Mouse (Mus musculus) lung, adult 18-20 months (tissue): Measurements from ENCODE around the gene Khsrp.

ENCODE experiments used
- DNase-seq, 2 experiments: peaks; one replicate each; pipeline ENCODE4 v3.0.0; 2022; ENCODE audit warnings: mixed read lengths in 2 of 2

Khsrp gene

DNA sequence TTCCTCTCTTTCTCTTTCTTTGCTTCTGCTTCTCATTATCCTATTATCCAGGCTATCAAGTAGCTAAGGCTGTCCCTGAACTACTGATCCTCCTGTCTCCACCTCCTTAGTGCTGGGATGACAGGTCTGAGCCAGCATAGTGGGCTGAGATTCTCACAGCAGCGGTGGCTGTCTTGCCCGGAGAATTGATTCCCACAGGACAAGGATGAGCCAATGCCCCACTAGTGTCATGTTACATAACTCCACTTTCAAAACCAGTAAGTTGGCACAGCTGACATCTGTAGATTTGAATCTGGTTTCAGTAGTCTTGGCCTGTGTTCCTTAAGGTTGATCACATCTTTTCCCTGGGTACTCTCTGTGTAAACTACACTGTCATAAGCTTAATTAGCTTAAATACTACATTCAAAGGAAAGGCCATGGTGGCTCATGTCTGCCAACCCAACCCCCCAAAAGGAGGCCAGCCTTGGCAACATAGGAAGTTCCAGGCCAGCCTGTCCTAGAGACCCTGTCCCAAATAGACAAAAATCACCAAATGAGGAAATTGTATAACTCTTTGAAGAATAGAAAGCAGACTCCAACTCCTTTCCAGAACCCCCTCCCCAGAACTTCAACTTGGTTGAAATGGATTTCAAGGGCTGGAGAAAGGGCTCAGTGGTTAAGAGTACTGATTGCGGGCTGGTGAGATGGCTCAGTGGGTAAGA lies 45.1 kb downstream of the Khsrp start:
- DNase-seq: no peak

DNA sequence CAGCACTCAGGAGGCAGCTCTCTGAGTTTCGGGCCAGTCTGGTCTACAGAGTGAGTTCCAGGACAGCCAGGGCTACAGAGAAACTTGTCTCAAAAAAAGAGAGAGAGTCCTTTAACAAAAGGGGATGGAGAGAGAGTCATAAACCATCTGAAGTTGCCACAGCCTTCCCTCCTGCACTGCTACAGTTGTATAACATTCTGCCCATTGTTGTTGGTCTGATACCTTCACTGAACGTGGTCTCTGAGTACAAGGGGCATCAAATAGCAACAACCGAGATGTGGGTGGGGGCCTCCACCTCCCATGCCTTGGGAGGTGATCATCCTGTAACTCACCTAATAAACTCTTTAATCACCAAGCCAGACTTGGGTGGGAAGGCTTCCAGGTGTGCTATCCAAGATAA lies 45.7 kb downstream of the Khsrp start:
- DNase-seq: no peak

DNA sequence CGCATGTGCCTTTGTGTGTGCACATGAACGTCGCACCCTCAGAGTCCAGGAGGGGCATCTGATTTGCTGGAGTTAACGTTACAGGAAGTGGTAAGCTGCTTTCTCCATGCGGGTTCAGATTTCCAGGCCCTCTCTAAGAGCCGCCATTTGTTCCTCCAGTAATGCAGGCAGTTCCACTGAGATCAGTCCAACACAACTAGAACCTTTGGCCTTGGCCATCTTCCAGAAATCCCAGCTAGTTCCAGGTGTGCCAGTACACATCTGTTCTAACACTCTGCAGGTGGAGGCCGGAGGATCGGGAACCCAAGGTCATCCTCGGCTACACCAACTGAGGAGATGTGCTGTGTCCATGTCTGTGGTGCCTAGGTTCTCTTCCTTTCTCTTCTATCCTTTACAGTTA lies 46.4 kb downstream of the Khsrp start:
- DNase-seq: no peak

DNA sequence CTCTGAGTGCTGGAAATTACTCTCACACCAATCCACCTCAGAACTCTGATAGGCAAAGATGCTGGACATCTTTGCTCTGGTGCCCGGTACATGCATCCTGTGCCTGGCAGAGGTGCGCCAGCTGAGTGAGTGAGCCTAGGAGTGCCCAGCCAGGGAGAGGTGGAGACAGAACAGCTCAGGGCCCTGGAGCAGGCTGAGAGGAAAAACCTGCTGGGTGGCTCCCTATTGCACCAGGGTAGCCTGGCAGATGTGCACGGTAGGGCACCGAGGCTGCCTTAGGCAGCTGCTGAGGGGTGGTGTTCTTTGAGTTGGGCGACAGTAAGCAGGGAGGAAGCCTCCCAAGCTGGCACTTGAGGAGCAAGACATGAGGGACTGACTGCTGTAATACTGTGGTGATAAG lies 49.3 kb downstream of the Khsrp start, which contains the start of gene Acer1:
Gene Acer1, minus strand, starts transcription at position 114 of the 400 bp plus-strand sequence.
- DNase-seq: no peak

DNA sequence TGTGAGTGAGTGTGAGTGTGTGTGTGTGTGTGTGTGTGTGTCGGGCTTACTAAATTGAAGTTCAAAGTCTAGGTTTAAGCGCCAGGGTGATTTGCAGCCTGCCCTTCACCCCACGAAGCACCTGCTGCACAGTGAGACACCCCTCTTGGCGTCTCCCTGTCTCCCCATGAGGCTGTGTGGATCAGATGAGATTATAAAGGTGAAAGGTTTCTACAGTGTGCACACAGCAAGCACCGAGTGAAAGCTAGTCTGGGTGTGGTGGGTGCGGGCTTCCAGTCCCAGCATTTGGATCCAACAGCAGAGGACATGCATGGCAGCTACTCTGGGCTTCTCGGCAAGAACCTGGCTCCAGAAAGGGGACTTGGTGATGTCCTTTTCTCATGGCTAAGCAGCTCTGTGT lies 50.3 kb downstream of the Khsrp start:
- DNase-seq: no peak

DNA sequence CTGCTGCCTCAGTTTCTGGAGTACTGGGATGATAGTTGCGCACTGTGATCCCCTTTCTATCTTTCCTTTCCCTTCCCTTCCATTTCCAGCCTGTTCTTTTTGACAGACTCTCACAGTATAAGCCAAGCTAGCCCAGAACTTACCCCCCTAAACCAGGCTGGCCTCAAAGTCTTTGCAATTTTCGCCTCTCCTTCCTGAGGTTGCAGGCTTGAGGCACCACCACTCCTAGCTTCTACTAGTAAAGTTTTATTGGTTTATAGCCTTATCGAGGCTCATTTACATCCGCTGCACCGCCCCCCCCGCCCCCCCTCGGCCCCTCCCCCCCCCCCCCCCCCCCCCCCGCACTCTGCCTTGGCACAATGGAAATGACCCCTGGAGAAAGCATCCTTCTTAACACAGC lies 51.8 kb downstream of the Khsrp start:
- no peak for DNase-seq

DNA sequence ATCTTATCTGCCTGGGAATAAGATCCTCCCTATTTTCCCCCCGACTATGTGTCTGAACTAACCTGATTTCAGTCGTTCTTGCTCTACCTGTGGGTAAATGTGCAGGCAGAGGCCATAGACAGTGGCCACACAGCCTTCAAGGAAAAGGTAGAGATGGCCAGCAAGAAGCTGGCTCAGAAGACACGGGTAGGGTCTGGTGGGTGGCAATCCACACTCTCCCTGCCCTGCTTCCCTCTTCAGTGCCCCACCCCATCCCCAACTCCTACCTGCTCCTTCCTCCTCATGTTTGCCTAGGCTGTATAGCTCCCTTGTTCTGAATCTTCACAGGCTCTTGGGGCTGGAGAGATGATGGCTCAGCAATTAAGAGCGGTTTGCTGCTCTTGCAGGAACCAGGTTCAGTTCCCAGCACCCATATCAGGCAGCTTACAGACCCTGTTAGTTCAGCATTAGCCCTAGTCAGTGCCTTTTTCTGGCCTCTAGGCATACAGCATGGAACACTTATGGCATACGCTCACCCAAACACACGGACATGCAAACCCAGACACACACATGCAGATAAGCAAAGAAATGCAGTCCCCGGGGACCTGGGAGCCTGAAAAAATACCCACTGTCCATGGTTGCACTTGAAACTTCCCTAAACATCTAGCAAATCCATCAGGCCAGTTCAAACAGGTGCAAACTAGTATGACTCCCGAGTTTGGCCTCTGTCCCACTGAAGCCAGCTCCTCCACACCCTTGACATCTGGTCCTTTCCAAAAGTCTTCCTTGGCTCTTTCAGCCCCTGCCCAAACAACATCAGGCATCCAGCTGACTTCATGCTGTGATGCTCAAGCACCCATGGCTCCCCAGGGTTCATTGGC lies 54.6 kb downstream of the Khsrp start:
- no peak for DNase-seq

DNA sequence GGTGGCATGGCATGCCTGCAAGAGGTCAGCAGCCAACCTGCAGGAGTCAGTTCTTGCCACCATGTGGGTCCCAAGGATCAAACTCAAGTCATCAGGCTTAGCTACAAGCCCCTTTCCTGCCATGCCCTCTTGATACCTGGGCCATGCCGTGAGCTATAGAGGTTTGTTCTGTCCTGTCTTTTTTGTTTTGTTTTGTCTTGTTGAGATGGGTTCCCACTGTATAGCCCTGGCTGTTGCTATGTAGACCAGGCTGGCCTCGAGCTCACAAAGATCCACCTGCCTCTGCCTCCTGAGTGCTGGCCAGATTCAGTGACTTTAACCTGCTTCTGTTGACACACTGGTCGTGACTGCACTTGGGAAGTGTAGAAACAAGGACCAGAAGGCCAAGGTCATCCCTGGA lies 55.9 kb downstream of the Khsrp start:
- no peak for DNase-seq

DNA sequence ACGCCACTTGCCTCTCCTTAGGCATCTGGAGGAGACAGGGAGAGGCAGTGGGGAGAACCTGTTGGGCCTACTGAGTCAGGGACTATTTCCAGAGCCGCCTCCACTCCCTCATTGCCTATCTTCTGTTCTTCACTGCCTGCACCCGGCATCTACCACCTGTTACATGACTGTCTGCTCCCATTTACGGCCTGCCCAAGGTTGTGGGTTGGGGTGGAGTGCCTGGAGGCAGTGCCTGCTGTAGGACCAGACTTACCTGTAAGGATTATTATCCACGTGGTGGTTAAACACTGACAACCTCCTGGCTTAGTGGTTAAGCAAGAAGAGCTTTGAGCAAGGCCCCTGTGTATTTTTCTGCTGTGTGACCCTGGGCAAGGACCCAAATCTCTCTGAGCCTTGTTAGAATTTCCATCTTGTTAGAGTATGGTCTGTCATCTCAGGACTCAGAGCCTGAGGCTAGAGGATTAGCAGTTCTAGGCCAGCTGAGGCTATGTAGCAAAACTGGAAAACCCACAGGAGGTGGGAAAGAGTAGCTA lies 56.5 kb downstream of the Khsrp start:
- no peak for DNase-seq

DNA sequence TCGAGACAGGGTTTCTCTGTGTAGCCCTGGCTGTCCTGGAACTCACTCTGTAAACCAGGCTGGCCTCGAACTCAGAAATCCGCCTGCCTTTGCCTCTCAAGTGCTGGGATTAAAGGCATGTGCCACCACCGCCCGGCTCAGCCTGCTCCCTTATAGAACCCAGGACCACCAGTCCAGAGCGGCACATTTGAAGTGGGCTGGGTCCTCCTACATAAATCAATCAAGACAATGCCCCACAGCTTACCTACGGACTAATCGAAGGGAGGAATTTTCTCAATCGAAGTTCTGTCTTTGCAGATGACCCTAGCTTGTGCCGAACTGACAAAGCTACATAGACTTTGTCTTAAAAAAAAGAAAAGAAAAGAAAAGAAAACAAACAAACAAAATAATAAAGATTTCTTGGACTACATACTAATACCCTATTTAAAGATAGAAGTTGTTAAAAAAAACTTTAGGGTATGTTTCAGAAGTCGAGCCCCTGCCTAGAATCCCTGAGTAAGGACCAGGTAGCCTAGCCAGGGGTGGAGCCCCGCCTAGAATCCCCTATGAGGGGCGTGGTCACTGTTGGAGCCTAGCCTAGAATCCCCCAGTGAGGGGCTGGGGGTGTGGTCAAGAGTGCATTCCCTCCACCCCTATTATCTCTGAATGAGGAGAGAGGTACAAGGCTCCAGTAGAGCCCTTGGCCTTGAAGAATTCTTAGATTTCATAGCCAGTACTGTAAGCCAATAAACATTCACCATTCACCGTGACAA lies 57.2 kb downstream of the Khsrp start:
- DNase-seq: no peak
